Mouse (Mus musculus): ENCODE results near the gene Agtpbp1. TPM values are rescaled to one million over a fixed set of nuclear protein-coding genes. Genes with fewer than 3 reads are reported as not detected.

The Agtpbp1 gene
- polyA plus RNA-seq, 1 experiment = 7.5 TPM

DNA sequence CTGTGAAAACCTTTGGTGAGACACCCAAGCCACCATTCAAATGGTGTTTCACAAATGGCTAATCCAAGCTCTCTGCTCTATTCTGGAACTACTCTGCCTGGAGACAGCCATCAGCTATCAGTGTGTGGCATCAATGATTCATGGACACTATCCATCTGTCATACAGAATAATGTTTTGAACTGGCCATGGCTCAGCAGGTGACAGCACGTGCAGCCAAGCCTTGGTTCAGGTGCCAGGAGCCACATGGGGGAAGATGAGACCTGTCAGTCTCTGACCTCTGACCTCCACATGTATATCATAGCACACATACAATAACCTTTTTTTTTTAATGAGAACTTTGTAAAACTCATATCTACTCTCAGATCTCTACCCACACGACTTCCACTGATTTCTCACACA, 32.3 kb downstream of the Agtpbp1 start:
- Histone ChIP-seq H3K4me3 (ENCODE audit: insufficient read depth, poor library complexity, severe bottlenecking) (no peak overlapping the region), H3ac (ENCODE audit: control insufficient read depth, insufficient read length, low read depth) (no peak overlapping the region), H3K79me2 (ENCODE audit: control insufficient read depth, insufficient read depth) (peaks cover 91% of the 10 kb centered on the region), H3K36me3 (ENCODE audit: control insufficient read depth, insufficient read depth) (no peaks in the 10 kb centered on the region), H3K79me3 (ENCODE audit: low read depth) (peaks cover 52% of the 10 kb centered on the region), H3K27me3 (ENCODE audit: control insufficient read depth, insufficient read depth, insufficient read length) (no peaks in the 10 kb centered on the region)
- TF ChIP-seq CEBPB (IDR thresholded peaks at IDR 0.05; ENCODE audit: low read depth) (no peak), CTCF (IDR thresholded peaks at IDR 0.05; ENCODE audit: control insufficient read depth, insufficient read depth, insufficient read length) (no peak), MYOD1 (IDR thresholded peaks at IDR 0.05; ENCODE audit: control insufficient read depth, insufficient read length, low read depth) (no peak), MAX (IDR thresholded peaks at IDR 0.05) (no peak), USF1 (IDR thresholded peaks at IDR 0.05; ENCODE audit: low read depth) (no peak), MYOG (IDR thresholded peaks at IDR 0.05; ENCODE audit: control insufficient read depth, extremely low read depth, insufficient read length) (no peak), FOSL1 (IDR thresholded peaks at IDR 0.05; ENCODE audit: insufficient read depth, low read length, poor library complexity, severe bottlenecking) (no peak)

DNA sequence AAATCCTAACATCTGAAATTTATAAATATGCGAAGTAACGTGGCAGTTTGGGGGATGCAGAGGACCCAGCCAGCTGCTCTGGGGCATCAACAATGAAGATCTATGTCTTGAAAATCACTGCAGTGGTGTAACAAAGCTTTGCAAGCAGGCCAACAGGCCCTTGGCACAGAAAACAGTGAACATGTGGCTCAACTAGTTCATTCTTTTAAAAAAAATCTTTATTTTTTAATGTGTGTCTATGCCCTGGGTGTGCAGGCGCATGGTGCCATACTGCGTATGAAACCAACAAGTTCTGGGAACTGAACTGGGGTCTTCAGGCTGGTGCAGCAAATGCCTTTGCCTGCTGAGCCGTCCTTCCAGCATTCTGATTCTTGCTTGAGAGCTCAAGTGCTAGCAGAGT, 32.7 kb downstream of the Agtpbp1 start:
- no peak overlapping the region for H3K4me3 ChIP-seq (ENCODE audit: insufficient read depth, poor library complexity, severe bottlenecking)
- H3K79me2 ChIP-seq (ENCODE audit: control insufficient read depth, insufficient read depth) = peaks cover 96% of the 10 kb centered on the region
- H3ac ChIP-seq (ENCODE audit: control insufficient read depth, insufficient read length, low read depth) = no peak overlapping the region
- no peaks in the 10 kb centered on the region for H3K27me3 ChIP-seq (ENCODE audit: control insufficient read depth, insufficient read depth, insufficient read length)
- TF ChIP-seq MAX (IDR thresholded peaks at IDR 0.05) = no peak
- TF ChIP-seq USF1 (IDR thresholded peaks at IDR 0.05; ENCODE audit: low read depth) = no peak
- no peak for TF ChIP-seq CTCF (IDR thresholded peaks at IDR 0.05; ENCODE audit: control insufficient read depth, insufficient read depth, insufficient read length)
- no peak for TF ChIP-seq CEBPB (IDR thresholded peaks at IDR 0.05; ENCODE audit: low read depth)
- no peaks in the 10 kb centered on the region for H3K36me3 ChIP-seq (ENCODE audit: control insufficient read depth, insufficient read depth)
- H3K79me3 ChIP-seq (ENCODE audit: low read depth) = peaks cover 53% of the 10 kb centered on the region

DNA sequence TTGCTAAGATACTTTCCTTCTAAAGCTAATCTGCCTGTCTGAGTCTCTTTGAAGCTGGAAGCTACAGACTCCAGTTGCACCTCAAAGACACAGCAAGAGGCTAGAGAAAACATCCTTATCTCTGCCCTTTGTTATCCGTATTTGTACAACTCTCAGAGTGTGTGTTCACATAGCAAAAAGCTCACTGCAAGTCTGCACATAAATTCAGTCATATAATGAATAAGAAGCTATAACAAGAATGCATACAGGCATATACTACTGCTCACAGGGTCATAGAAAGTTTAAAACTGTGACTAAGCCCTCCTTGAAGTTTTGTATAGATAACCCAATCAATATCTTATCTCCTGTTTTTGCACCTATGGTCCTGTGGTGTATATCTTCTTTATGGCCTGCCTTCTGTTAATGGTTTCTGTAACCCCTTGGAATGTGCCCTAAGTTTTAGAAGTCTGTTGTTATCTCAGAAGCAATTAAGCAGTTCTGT, 35.7 kb downstream of the Agtpbp1 start:
- H3K36me3 ChIP-seq (ENCODE audit: control insufficient read depth, insufficient read depth) = no peaks in the 10 kb centered on the region
- H3K27me3 ChIP-seq (ENCODE audit: control insufficient read depth, insufficient read depth, insufficient read length) = no peaks in the 10 kb centered on the region
- H3ac ChIP-seq (ENCODE audit: control insufficient read depth, insufficient read length, low read depth) = no peak overlapping the region
- peaks cover 54% of the 10 kb centered on the region for H3K79me3 ChIP-seq (ENCODE audit: low read depth)
- H3K4me3 ChIP-seq (ENCODE audit: insufficient read depth, poor library complexity, severe bottlenecking) = no peak overlapping the region
- TF ChIP-seq CTCF (IDR thresholded peaks at IDR 0.05; ENCODE audit: control insufficient read depth, insufficient read depth, insufficient read length) (no peak), MYOD1 (IDR thresholded peaks at IDR 0.05; ENCODE audit: control insufficient read depth, insufficient read length, low read depth) (no peak), FOSL1 (IDR thresholded peaks at IDR 0.05; ENCODE audit: insufficient read depth, low read length, poor library complexity, severe bottlenecking) (no peak), MAX (IDR thresholded peaks at IDR 0.05) (no peak), USF1 (IDR thresholded peaks at IDR 0.05; ENCODE audit: low read depth) (no peak), CEBPB (IDR thresholded peaks at IDR 0.05; ENCODE audit: low read depth) (no peak), MYOG (IDR thresholded peaks at IDR 0.05; ENCODE audit: control insufficient read depth, extremely low read depth, insufficient read length) (no peak)
- peaks cover 94% of the 10 kb centered on the region for H3K79me2 ChIP-seq (ENCODE audit: control insufficient read depth, insufficient read depth)

DNA sequence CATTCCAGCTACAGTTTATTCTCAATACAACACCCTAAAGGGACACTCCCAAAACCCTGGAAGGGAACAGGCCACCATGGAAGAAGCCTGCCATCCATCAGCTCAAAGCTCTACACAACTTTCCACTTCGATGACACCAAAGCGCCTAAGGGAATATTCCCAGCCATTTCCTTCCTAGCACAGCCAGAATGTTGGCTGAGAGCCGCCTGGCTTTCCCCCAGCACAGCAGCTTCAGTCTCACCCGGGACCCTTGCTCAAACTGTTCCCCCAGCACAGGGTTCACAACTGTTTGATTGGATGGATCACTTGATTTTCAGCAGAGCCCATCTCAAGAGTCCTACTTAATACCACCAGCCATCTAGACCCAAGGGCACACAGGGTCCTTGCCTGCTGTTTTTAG, 37.3 kb downstream of the Agtpbp1 start:
- Histone ChIP-seq H3K4me3 (ENCODE audit: insufficient read depth, poor library complexity, severe bottlenecking) (no peak overlapping the region), H3K36me3 (ENCODE audit: control insufficient read depth, insufficient read depth) (no peaks in the 10 kb centered on the region), H3K79me3 (ENCODE audit: low read depth) (peaks cover 46% of the 10 kb centered on the region), H3K79me2 (ENCODE audit: control insufficient read depth, insufficient read depth) (peaks cover 94% of the 10 kb centered on the region), H3K27me3 (ENCODE audit: control insufficient read depth, insufficient read depth, insufficient read length) (no peaks in the 10 kb centered on the region), H3ac (ENCODE audit: control insufficient read depth, insufficient read length, low read depth) (no peak overlapping the region)
- TF ChIP-seq MYOD1 (IDR thresholded peaks at IDR 0.05; ENCODE audit: control insufficient read depth, insufficient read length, low read depth) (no peak), MYOG (IDR thresholded peaks at IDR 0.05; ENCODE audit: control insufficient read depth, extremely low read depth, insufficient read length) (no peak), MAX (IDR thresholded peaks at IDR 0.05) (no peak), USF1 (IDR thresholded peaks at IDR 0.05; ENCODE audit: low read depth) (no peak), CEBPB (IDR thresholded peaks at IDR 0.05; ENCODE audit: low read depth) (no peak), CTCF (IDR thresholded peaks at IDR 0.05; ENCODE audit: control insufficient read depth, insufficient read depth, insufficient read length) (no peak), FOSL1 (IDR thresholded peaks at IDR 0.05; ENCODE audit: insufficient read depth, low read length, poor library complexity, severe bottlenecking) (no peak)

DNA sequence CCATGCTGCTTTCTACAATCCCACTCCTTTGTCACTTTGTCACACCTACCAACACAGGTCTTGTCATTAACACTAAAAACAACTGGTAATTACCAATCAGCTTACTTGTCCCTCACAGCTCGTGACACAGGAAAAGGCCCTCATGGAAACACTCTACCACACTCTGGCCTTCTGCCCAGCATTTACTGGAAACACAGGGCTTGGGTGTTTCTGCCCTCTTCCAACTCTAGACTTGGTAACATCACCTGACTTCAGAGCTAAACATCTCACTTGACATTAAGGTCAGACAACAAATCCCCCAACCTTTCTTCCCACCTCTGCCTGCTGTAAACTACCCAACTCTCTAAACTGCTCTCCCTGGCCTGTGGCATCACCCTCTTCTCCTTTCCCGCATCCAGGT, 37.9 kb downstream of the Agtpbp1 start:
- H3K4me3 ChIP-seq (ENCODE audit: insufficient read depth, poor library complexity, severe bottlenecking) = no peak overlapping the region
- TF ChIP-seq CTCF (IDR thresholded peaks at IDR 0.05; ENCODE audit: control insufficient read depth, insufficient read depth, insufficient read length) = no peak
- no peak for TF ChIP-seq FOSL1 (IDR thresholded peaks at IDR 0.05; ENCODE audit: insufficient read depth, low read length, poor library complexity, severe bottlenecking)
- TF ChIP-seq MAX (IDR thresholded peaks at IDR 0.05) = no peak
- TF ChIP-seq MYOD1 (IDR thresholded peaks at IDR 0.05; ENCODE audit: control insufficient read depth, insufficient read length, low read depth) = no peak
- no peak for TF ChIP-seq USF1 (IDR thresholded peaks at IDR 0.05; ENCODE audit: low read depth)
- no peak for TF ChIP-seq MYOG (IDR thresholded peaks at IDR 0.05; ENCODE audit: control insufficient read depth, extremely low read depth, insufficient read length)
- TF ChIP-seq CEBPB (IDR thresholded peaks at IDR 0.05; ENCODE audit: low read depth) = no peak

DNA sequence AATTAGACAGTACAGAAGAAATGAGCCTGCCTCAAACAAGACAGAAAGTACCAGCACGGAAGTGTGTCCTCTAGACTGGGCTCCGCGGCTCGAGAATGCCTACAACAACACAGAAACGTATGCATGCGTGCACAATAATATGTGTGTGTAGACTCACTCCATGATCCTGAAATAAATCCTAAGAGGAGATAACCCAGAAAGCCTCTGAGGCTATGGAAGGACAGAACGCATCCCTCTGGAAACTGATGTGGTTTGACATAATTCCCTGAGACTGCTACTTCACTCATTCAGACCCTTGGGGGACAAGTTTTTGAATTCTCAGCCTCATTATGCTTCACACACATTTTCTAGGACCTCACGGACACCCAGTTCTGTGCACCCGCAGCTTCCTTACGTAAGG, 42.6 kb downstream of the Agtpbp1 start:
- TF ChIP-seq CEBPB (IDR thresholded peaks at IDR 0.05; ENCODE audit: low read depth) = no peak
- TF ChIP-seq CTCF (IDR thresholded peaks at IDR 0.05; ENCODE audit: control insufficient read depth, insufficient read depth, insufficient read length) = no peak
- no peak for TF ChIP-seq USF1 (IDR thresholded peaks at IDR 0.05; ENCODE audit: low read depth)
- no peak for TF ChIP-seq MYOG (IDR thresholded peaks at IDR 0.05; ENCODE audit: control insufficient read depth, extremely low read depth, insufficient read length)
- TF ChIP-seq FOSL1 (IDR thresholded peaks at IDR 0.05; ENCODE audit: insufficient read depth, low read length, poor library complexity, severe bottlenecking) = no peak
- TF ChIP-seq MAX (IDR thresholded peaks at IDR 0.05) = no peak
- TF ChIP-seq MYOD1 (IDR thresholded peaks at IDR 0.05; ENCODE audit: control insufficient read depth, insufficient read length, low read depth) = no peak
- Histone ChIP-seq H3ac (ENCODE audit: control insufficient read depth, insufficient read length, low read depth) (no peak overlapping the region), H3K4me3 (ENCODE audit: insufficient read depth, poor library complexity, severe bottlenecking) (no peak overlapping the region)

More for the DNA sequence above, 37.9 kb downstream of the Agtpbp1 start:
- Histone ChIP-seq H3K36me3 (ENCODE audit: control insufficient read depth, insufficient read depth) (no peaks in the 10 kb centered on the region), H3K79me3 (ENCODE audit: low read depth) (peaks cover 47% of the 10 kb centered on the region), H3K79me2 (ENCODE audit: control insufficient read depth, insufficient read depth) (peaks cover 93% of the 10 kb centered on the region), H3K27me3 (ENCODE audit: control insufficient read depth, insufficient read depth, insufficient read length) (no peaks in the 10 kb centered on the region), H3ac (ENCODE audit: control insufficient read depth, insufficient read length, low read depth) (no peak overlapping the region)

More for the DNA sequence above, 42.6 kb downstream of the Agtpbp1 start:
- Histone ChIP-seq H3K27me3 (ENCODE audit: control insufficient read depth, insufficient read depth, insufficient read length) (no peaks in the 10 kb centered on the region), H3K79me3 (ENCODE audit: low read depth) (peaks cover 34% of the 10 kb centered on the region), H3K79me2 (ENCODE audit: control insufficient read depth, insufficient read depth) (peaks cover 71% of the 10 kb centered on the region), H3K36me3 (ENCODE audit: control insufficient read depth, insufficient read depth) (no peaks in the 10 kb centered on the region)
